Mouse (Mus musculus) c-Kit-negative CD71-positive TER-119-positive erythroid progenitor cells, embryonic 14.5 days (primary cell): ENCODE data around the gene Bhlhb9.
"Not testable (repeated sequence)": the region's sequence is repeated elsewhere in the genome, so short reads cannot be mapped to it uniquely, and the experiment has no call there.

Experiments used
- DNase-seq: peaks from one replicate; pipeline ENCODE4 v3.0.0-alpha.2; 2013; ENCODE audit warnings: low read depth, low spot score

The Bhlhb9 gene

DNA sequence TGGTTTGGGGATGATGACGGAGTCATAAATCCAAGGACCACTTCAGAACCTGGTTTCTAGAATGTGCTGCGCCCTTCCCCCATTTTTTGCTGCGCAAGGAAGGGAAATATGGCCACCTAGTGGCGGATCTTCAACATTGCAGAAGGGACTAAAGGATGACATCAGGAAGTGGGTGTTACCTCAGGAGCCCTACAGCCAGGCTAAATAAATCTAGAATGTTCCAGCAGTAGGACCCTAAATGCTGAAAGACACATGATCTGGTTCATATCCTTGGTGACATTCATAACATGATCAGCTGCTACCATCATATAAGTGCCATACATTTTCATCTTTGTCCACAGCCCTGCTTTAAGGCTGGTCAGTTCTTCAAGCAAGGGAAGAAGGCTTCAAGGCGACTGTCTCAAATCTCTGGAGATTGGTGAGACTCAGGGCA lies at the start of gene Bhlhb9:
Bhlhb9 (plus strand) TSS at position 383 of the 433 bp plus-strand sequence.
- DNase-seq: not testable (repeated sequence)

DNA sequence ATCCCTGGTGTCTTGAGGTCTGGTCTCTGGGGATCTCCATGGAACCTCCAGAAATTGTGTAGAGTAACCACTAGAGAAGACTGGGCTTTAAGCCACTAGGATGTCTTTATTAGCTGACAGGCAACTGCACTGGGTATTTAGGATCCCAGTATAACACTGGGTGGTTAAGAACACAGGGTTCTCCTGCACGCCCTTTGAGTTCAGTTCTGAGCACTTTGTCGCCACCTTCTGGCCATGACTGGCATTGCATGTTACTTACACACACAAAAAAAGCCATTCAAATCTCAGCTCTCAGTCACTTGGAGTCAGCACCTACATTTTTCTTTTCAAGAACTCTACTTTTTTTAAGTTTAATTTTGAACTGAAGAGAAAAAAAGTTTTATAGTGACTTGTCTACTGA lies 44.6 kb upstream of the Bhlhb9 start:
- DNase-seq: peak; percentile 42

DNA sequence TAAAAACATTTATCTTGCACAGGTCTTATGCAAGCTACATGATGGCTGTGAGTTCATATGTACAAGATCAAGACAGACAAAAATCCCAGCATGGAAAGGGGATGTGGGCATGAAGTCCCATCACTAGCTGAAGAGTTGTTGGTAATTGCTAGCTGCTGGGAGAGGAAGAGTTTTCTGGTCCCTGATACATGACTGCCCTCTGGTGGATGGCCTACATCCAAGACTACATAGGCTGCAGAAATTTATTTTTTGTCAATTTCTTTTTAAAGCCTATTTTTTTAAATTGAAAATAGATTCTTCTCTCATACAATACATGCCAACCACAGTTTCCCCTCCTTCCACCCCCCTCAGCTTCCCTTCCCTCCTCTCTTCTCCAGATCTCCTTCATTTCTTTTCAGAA lies 35.7 kb upstream of the Bhlhb9 start:
- DNase-seq: no peak

DNA sequence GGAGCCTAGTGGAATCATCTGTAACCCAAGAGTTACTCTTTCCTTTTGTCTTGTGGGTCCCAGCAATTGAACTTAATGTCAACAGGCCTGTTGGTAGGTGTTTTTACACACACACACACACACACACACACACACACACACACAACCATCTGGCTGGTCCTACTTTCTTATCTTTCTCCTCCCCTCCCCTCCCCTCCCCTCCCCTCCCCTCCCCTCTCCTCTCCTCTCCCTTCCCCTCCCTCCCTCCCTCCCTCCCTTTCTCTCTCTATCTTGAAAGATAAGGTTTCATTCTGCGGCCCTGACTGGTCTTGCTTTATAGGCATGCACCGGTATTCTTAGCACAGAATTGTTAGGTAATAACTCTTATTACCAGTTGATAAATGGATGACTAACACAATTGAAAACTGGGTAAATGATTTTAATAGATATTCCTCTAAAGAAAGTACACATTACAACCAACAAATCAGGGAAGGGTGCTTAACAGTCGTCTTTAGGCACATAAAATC lies 29.3 kb upstream of the Bhlhb9 start:
- DNase-seq: no peak

DNA sequence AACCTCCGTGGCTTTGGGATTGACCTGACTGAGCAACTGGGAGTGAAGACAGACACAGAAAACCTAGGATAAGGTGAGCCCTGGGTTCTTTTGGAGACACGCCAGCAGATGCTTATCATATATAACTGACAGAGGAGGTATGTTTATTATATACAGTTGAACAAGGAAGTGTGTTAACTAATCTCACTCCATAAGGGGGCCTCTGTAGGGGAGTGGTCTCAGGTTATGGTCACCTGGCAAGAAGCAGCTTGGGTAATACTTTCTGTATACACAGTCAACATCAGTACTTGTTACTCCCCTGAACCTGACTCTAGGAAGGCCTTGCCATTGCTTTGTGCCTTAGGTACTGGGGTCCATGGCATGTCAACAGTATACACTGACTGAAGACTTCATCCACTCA lies 28.8 kb upstream of the Bhlhb9 start:
- no peak for DNase-seq

DNA sequence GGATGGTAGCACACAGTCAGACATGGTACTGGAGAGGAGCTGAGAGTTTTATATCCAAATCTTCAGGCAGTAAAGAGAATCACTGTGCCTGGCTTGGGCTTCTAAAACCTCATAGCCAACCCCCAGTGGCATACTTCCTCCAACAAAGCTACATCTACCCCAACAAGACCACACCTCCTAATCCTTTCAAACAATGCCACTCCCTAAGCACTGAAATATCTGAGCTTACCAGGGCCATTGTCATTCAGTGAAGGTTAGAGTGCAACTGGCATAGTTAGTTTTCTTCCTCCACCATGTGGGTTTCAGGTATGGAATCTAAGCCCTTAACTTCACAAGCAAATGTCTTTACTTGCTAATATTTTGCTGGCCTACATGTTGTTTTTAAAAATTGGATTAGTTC lies 5.9 kb upstream of the Bhlhb9 start:
- DNase-seq: no peak

DNA sequence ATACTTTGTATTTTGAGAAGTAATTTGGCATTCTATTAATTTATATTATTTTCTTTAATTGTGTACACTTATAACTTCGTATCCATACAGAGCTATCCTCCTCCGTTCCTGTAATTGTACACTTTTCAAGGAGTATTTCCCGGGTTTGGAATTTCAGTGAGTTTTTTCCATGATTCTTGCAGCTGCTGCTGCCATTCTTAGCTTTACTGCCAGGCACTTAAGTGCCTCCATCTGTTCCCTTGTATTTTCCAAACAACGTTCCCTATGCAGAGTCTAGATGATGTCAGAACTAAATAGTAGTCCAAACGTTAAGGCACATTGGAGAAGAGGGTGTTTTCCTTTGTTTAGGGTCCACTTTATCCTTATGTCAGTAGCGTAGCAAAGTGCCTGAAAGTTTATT lies 5.1 kb upstream of the Bhlhb9 start:
- DNase-seq: no peak

DNA sequence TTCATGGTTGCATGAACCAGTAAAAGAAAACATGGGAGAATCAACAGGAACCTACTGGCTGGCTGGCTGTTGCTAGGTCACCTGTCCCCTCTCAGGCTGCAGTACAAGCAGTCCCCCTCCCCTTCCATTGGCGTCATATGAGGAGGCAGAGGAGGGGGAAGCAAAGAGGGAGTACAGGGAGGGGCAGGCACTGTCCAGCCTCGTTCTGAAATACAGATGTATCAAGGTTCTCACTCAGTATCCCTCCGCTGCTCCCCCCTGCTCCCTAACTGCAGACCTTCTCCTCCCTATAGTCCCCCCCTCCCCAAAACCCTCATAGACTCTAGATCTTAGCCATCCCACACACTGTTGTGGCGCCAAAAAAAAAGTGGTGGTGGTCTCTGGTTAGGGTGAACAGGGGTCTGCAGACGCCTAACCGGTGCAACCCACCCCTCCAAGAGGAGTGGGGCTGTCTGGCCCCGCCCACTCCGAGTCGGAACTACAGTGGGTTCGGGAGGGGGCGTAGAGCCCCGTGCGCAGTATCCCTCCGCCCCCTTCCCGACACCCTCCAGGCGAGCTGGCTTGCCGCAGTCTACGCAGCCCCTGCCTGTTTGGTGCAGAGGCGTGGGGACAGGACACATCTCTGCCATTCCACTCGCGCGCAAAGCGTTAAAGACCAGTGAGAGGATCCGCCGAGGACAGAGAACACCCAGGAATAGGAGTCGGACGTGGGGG lies 1.6 kb upstream of the Bhlhb9 start:
- DNase-seq: not testable (repeated sequence)

DNA sequence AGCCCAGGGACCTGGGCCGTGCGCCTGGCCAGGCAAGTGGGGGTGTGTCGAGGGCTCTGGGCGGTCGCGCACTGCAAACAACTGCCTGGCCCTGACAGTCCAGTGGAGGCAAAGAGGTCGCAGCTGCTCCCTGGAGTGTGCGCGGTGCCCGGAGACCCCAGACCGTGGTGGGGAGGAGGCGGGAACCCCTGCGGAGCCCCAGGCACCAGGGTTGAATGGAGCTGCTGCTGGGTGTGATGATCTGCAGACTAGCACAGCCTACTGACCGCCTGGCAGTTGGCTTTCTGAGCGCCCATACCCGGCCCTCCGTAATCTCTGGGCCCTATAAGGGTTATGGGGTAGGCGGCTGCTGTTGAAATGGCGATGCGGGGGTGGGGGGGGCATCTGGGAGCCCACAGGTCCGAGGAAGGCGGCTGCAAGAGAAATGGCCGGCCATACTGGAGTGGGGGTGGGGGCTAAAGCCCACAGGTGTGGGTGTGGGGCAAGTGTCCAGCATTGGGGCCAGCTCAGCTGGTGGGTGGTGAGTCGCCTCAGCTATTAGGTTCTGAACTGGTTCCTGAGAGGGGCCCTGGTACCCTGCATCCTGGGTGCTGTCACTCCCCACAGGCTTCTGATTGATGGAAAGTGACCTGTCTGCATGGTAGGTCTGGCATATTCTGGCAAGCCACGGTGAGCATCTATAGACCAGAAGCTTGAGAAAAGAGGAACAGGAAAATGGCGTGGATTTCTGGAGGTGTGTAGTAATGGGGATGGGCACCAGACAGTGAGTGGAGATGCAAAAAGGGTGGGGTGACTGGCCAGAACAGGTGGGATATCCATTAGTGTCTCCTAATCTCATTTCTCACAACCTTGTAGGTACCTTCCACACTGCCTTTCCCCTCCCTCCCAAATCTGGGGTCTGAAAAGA lies 836 bp upstream of the Bhlhb9 start:
- not testable (repeated sequence) for DNase-seq

DNA sequence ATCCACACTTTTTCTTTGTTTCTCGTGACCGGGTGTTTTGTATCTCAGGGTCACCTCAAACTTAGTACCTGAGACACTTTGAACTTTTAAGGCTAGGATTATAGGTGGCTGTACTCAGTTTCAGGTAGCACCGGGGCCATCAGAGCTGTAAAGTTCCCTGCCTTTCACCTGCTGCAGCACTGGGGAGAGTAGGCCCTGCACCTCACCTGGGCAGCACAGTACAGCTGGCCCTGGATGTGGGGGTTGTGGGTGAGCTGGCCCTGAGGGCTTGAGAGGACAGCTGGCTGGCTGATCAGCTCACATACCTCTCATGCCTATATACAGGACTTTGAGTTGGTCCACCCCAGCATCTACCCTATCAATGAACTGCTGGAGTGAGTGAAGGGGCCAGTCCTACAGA lies 6.8 kb downstream of the Bhlhb9 start:
- DNase-seq: no peak

DNA sequence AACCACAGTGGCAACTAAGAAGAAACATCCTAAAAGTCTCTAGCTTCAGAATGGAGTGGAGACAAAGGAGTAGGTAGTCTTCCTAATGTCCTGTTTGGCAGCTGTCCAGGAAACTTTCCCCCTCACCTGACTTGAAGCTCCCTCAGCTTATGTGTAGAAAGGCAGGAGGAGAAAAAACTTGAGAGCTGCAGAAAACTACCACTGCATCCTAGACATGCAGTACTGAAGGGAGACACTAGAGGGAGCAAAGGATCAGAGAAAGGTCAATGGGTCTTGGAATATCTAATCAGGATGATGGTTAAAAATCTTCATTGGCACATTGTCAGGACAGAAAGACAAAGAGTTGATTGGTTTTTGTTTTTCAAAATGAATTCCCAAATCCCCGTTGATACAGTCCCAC lies 8.4 kb downstream of the Bhlhb9 start:
- DNase-seq: no peak

DNA sequence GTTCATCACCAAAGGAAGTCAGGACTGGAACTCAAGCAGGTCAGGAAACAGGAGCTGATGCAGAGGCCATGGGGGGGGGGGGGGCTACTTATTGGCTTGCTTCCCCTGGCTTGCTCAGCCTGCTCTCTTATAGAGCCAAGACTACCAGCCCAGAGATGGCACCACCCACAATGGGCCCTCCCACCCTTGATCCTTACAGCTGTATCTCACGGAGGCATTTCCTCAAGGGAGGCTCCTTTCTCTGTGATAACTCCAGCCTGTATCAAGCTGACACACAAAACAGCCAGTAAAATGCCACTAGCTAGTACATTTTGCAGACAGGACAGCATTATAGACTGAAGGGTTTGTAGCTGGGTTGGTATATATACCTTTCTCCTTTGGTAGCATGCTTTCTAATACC lies 38.5 kb downstream of the Bhlhb9 start:
- DNase-seq: not testable (repeated sequence)

DNA sequence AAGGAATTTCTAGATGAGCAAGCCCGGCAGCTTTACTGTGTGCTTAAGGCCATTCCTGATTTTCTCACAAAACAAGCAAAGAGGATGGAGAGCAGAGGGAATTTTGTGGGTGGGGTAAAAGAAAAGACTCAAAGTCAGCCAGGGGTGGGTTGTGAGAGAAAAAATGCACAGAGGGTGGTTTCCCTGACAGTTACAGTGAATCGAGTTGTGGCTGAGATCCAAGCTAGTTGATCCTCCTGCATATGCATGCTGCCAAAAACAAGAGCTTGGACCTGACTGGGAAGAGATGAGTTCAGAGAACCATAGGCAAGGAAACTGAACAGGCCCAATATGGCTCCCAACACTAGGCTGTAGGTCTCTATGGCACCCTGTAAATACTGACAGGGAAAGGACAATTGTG lies 40.5 kb downstream of the Bhlhb9 start:
- no peak for DNase-seq

DNA sequence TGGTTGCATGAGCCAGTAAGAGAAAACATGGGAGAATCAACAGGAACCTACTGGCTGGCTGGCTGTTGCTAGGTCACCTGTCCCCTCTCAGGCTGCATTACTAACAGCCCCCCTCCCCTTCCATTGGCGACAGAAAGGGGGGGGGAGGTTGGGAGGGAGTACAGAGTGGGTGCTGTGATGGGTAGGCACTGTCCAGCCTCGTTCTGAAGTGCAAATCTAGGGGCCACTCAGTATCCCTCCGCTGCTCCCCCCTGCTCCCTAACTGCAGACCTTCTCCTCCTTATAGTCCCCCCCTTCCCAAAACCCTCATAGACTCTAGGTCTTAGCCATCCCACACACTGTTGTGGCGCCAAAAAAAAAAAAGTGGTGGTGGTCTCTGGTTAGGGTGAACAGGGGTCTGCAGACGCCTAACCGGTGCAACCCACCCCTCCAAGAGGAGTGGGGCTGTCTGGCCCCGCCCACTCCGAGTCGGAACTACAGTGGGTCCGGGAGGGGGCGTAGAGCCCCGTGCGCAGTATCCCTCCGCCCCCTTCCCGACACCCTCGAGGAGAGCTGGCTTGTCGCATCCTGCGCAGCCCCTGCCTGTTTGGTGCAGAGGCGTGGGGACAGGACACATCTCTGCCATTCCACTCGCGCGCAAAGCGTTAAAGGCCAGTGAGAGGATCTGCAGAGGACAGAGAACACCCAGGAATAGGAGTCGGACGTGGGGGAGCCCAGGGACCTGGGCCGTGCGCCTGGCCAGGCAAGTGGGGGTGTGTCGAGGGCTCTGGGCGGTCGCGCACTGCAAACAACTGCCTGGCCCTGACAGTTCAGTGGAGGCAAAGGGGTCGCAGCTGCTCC lies 41.3 kb downstream of the Bhlhb9 start, which contains the start of gene Gprasp2:
Gprasp2 (plus strand) TSS at position 514 of the 840 bp plus-strand sequence.
- DNase-seq: not testable (repeated sequence)

DNA sequence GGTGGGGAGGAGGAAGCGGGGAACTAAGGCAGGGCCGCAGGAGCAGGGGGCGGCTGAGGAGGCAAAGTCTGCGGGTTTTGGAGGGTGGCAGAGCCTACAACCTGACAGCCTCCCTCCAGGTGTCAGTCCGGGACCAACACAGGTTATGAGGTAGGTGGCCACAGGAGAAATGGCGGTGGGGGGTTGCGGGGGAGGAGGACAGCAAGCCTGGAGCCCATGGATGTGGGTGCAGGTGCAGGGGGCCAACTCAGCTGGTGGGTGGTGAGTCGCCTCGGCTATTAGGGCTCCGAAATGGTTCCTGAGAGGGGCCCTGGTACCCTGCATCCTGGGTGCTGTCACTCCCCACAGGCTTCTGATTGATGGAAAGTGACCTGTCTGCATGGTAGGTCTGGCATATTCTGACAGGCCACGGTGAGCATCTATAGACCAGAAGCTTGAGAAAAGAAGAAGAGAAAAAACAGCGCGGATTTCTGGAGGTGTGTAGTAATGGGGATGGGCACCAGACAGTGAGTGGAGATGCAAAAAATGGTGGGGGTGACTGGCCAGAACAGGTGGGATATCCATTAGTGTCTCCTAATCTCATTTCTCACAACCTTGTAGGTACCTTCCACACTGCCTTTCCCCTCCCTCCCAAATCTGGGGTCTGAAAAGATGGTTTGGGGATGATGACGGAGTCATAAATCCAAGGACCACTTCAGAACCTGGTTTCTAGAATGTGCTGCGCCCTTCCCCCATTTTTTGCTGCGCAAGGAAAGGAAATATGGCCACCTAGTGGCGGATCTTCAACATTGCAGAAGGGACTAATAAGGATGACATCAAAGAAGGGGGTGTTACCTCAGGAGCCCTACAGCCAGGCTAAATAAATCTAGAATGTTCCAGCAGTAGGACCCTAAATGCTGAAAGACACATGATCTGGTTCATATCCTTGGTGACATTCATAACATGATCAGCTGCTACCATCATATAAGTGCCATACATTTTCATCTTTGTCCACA lies 42.3 kb downstream of the Bhlhb9 start:
- not testable (repeated sequence) for DNase-seq

DNA sequence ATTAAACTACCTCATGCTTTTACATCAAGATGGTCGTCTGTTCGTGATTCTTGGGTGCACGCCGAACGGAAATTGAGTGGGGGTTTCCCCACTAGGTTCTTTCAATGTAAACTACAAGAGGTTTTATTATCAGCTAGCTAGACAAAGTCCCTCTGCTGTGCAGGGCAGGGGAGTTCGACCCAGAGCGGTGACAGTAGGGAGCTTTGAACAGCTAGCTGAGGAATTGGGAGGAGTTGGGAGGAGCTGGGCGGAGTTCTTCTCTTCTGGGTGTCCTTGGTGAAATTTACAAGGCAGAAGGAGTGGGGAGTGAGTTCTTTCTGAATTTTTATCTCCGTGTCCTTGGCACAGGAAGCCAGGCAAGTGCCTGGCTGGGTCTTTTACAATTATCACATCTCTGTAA lies 69.4 kb downstream of the Bhlhb9 start:
- DNase-seq: not testable (repeated sequence)

DNA sequence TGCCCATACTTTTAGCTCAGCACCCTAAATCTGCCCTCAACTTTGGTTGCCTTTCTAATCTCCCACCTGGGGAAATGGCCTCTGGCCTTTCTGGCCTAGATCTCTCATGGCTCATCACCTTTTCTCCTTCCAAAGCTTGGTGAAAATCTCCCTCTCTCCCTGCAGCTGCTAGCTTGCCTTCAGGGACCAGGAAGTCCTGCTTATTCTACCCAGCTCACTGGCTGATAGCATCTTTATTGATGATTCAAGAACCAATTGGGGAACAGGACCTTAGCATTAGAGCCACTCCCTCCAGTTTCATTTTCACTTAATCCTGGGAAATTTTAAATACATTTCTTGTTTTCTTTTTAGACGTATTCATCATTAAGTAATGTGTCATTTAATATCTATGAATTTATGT lies 79.3 kb downstream of the Bhlhb9 start:
- DNase-seq: no peak

DNA sequence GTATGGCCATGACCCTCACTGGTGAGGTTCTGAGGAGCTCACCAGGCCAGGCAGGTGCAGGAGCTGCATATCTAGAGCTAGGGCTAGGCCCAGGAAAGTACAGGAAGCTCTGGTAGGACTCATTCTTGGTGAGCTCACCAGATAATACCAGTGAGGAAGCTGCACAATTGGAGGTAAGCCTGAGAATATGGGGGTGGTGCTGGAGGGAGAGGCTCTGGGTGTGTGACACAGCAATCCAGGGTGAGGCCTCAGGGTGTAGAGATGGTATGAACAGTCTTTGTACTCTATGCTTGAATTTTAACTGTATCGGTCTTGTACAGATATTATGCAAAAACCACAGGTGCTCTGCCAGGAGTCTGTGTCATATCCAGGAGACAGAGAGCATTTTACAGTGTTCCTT lies 82.2 kb downstream of the Bhlhb9 start:
- DNase-seq: no peak

DNA sequence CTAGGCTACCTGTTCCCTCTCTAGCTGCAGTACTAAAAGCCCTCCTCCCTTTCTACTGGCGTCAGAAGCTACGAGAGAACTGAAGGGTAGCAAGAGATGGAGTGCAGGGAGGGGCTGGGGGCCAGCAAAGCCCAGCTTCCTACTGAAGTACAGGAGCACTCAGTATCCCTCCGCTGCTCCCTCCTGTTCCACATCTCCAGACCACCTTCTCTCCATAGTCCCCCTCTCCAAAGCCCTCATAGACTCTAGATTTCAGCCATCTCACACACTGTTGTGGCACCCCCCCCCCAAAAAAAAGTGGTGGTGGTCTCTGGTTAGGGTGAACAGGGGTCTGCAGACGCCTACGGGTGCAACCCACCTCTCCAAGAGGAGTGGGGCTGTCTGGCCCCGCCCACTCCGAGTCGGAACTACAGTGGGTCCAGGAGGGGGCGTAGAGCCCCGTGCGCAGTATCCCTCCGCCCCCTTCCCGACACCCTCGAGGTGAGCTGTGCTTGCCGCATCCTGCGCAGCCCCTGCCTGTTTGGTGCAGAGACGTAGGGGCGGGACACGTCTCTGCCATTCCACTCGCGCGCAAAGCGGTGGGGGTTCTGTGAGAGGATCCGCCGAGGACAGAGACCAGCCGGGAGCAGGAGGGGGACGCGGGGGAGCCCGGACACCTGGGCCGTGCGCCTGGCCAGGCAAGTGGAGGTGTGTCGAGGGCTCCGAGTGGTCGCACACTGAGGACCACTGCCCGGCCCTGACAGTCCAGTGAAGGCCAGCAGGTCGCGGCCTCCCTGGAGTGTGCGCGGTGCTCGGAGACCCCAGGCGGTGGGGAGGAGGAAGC lies 88.2 kb downstream of the Bhlhb9 start:
- DNase-seq: no peak

DNA sequence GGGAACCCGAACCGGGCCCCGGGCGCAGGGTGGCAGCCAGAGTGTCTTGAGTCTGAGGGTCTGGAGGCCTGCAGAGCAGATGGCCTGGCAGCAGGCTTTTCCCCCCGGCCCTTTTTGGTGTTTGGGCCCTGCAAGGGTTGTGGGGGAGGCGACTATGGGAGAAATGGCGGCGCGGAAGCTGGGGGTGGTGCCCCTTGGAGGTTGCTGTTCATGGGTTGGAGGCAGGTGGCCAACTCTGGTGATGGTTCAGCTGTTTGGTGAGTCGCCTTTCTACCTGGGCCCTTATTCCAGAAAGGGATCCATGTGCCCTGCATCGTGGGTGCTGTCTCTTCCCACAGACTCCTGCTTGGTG lies 88.8 kb downstream of the Bhlhb9 start:
- DNase-seq: no peak
